Mouse (Mus musculus): Measurements from ENCODE around the gene Slc24a3. TPM values are rescaled to one million over a fixed set of nuclear protein-coding genes. Genes with fewer than 3 reads are reported as not detected.

Slc24a3 gene
- polyA plus RNA-seq, 1 experiment from 2014 or later: 3.1 TPM

GRCm38 (mm10) chr2:145583103-145583502 is 415.5 kb downstream of the Slc24a3 start:
- no peaks in the 10 kb centered on the region for H3K79me2 ChIP-seq (ENCODE audit: inconsistent target)
- H3K27ac ChIP-seq: no peak overlapping the region
- no peaks in the 10 kb centered on the region for H3K36me3 ChIP-seq (ENCODE audit: inconsistent target)
- H3K4me3 ChIP-seq (ENCODE audit: inconsistent target): no peak overlapping the region
- 100% methylated on average over 3 of the region's 3 CpGs for WGBS (ENCODE audit: missing documents)

GRCm38 (mm10) chr2:145585437-145585836 is 417.9 kb downstream of the Slc24a3 start:
- no peak overlapping the region for H3K27ac ChIP-seq
- WGBS (ENCODE audit: missing documents): 79% methylated on average over 3 of the region's 3 CpGs
- H3K4me3 ChIP-seq (ENCODE audit: inconsistent target): no peak overlapping the region
- no peaks in the 10 kb centered on the region for H3K36me3 ChIP-seq (ENCODE audit: inconsistent target)
- no peaks in the 10 kb centered on the region for H3K79me2 ChIP-seq (ENCODE audit: inconsistent target)

- no peak overlapping the region for H3K4me3 ChIP-seq (ENCODE audit: inconsistent target)
- H3K36me3 ChIP-seq (ENCODE audit: inconsistent target): no peaks in the 10 kb centered on the region
- no peaks in the 10 kb centered on the region for H3K79me2 ChIP-seq (ENCODE audit: inconsistent target)
- peak overlapping the region; percentile 39; the same call in 1 of the 2 replicates for H3K27ac ChIP-seq
- 64% methylated on average over 8 of the region's 8 CpGs for WGBS (ENCODE audit: missing documents)
Measured at GRCm38 (mm10) chr2:145588009-145588737, 420.6 kb downstream of the Slc24a3 start.

- H3K79me2 ChIP-seq (ENCODE audit: inconsistent target): no peaks in the 10 kb centered on the region
- WGBS (ENCODE audit: missing documents): 91% methylated on average over 8 of the region's 8 CpGs
- no peak overlapping the region for H3K4me3 ChIP-seq (ENCODE audit: inconsistent target)
- H3K36me3 ChIP-seq (ENCODE audit: inconsistent target): no peaks in the 10 kb centered on the region
- H3K27ac ChIP-seq: no peak overlapping the region
Measured at GRCm38 (mm10) chr2:145591881-145592280, 424.3 kb downstream of the Slc24a3 start.

DNA sequence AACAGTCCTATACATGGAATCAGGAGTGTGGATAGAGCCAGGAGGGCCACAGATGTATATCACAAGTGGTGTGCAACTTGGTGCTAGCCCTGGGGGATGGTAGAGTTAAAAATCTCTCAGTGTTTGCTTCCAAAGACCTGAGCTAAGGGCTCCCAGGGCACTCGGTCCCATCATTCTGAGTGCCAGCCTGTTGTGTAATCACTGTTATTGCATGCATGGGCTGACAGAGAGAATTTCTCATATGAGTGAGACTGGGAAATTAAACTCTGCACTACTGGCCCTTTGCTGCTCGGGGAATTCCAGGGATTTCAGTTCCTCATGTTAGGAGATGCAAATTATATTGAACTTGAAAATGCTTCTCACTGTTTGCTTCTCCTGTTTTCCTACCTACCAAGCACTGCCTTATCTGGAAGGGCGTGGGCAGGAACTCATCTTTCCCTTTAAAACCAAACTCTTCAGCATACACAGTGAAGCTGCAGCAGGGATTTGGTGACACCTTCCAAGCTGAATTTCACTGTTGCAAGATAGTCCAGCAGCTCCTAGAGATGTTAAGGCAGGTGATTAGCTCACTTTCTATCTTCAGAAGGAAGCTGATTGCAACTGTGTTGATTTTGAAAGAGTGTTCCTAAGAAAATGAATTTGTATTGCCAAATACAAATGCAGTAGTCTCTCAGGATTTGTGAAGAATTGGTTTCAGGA is 426.2 kb downstream of the Slc24a3 start:
- H3K4me3 ChIP-seq (ENCODE audit: inconsistent target): no peak overlapping the region
- no peak overlapping the region for H3K27ac ChIP-seq
- no peaks in the 10 kb centered on the region for H3K79me2 ChIP-seq (ENCODE audit: inconsistent target)
- no peaks in the 10 kb centered on the region for H3K36me3 ChIP-seq (ENCODE audit: inconsistent target)
- WGBS (ENCODE audit: missing documents): 75% methylated on average over 3 of the region's 3 CpGs

DNA sequence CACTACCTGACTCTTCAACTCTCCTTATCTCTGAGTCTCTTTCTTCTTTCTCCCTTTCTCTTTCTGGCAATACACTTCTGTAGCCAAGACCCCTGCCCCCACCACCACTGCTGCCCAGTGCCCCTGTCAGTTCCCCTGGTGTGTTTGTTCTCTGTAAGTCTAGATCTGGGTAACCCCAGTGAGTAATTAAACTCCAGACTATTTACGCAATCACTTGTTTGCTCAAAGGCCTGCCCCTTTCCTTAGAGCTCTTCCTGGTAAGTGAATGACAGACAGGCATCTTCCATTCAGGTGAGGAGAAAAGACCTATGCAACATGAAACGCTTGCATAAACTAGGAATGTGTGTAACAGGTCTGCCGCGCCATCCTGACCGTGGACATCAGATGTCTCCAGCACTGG is 430.3 kb downstream of the Slc24a3 start:
- Histone ChIP-seq H3K27ac (no peak overlapping the region), H3K36me3 (ENCODE audit: inconsistent target) (no peaks in the 10 kb centered on the region), H3K4me3 (ENCODE audit: inconsistent target) (no peak overlapping the region), H3K79me2 (ENCODE audit: inconsistent target) (no peaks in the 10 kb centered on the region)
- 100% methylated on average over 5 of the region's 5 CpGs for WGBS (ENCODE audit: missing documents)

- no peak overlapping the region for H3K4me3 ChIP-seq (ENCODE audit: inconsistent target)
- 4% methylated on average over 5 of the region's 5 CpGs for WGBS (ENCODE audit: missing documents)
- no peaks in the 10 kb centered on the region for H3K79me2 ChIP-seq (ENCODE audit: inconsistent target)
- H3K27ac ChIP-seq: no peak overlapping the region
- no peaks in the 10 kb centered on the region for H3K36me3 ChIP-seq (ENCODE audit: inconsistent target)
Measured at GRCm38 (mm10) chr2:145607844-145608243, 440.3 kb downstream of the Slc24a3 start.

- Histone ChIP-seq H3K36me3 (ENCODE audit: inconsistent target) (no peaks in the 10 kb centered on the region), H3K4me3 (ENCODE audit: inconsistent target) (no peak overlapping the region), H3K27ac (no peak overlapping the region), H3K79me2 (ENCODE audit: inconsistent target) (no peaks in the 10 kb centered on the region)
- 25% methylated on average over 15 of the region's 15 CpGs for WGBS (ENCODE audit: missing documents)
Measured at GRCm38 (mm10) chr2:145610796-145611705, 443.5 kb downstream of the Slc24a3 start.

DNA sequence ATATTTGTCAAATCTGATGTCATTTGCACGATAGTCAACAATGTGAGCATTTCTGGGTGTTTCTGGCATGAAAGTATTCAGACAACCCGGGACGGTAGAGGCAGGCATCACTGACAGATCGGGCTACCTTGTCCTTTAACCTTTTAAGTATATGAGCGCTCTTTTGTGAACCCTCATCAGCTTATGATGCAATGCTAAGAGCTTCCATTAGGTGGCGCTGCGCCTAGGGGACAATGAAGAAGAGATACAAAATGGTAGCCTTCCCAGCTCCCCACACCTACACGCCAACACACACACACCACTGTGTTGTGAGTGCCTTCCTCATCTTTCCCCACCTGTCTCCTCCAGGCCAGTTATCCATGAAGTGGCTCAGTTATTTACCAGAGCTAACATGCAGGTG is 445.4 kb downstream of the Slc24a3 start:
- Histone ChIP-seq H3K36me3 (ENCODE audit: inconsistent target) (no peaks in the 10 kb centered on the region), H3K79me2 (ENCODE audit: inconsistent target) (no peaks in the 10 kb centered on the region), H3K27ac (no peak overlapping the region), H3K4me3 (ENCODE audit: inconsistent target) (no peak overlapping the region)
- 71% methylated on average over 8 of the region's 8 CpGs for WGBS (ENCODE audit: missing documents)

- Histone ChIP-seq H3K4me3 (ENCODE audit: inconsistent target) (no peak overlapping the region), H3K79me2 (ENCODE audit: inconsistent target) (no peaks in the 10 kb centered on the region), H3K36me3 (ENCODE audit: inconsistent target) (no peaks in the 10 kb centered on the region), H3K27ac (no peak overlapping the region)
- WGBS (ENCODE audit: missing documents): 89% methylated on average over 8 of the region's 8 CpGs
Measured at GRCm38 (mm10) chr2:145613705-145614104, 446.2 kb downstream of the Slc24a3 start.

DNA sequence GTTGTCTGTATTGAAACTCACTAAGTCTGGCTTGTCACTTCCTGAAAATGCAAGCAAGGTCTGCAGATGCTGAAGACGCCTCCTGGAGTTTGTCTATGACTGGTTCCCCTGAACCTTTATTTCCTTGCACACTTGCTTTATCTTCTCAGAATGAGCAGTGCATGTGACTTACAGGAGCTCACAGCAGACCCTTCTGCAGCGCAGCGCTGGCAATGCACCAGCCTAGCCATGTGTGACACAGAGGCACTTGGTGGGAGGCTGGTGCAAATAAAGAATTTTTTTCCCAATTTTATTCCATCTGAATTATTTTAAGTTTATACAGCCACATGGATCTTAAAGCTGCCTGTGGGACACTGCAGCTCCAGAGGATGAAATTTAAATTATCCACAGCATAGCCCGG is 452.1 kb downstream of the Slc24a3 start:
- H3K27ac ChIP-seq: no peak overlapping the region
- no peak overlapping the region for H3K4me3 ChIP-seq (ENCODE audit: inconsistent target)
- H3K36me3 ChIP-seq (ENCODE audit: inconsistent target): no peaks in the 10 kb centered on the region
- WGBS (ENCODE audit: missing documents): 91% methylated on average over 4 of the region's 4 CpGs
- H3K79me2 ChIP-seq (ENCODE audit: inconsistent target): no peaks in the 10 kb centered on the region

DNA sequence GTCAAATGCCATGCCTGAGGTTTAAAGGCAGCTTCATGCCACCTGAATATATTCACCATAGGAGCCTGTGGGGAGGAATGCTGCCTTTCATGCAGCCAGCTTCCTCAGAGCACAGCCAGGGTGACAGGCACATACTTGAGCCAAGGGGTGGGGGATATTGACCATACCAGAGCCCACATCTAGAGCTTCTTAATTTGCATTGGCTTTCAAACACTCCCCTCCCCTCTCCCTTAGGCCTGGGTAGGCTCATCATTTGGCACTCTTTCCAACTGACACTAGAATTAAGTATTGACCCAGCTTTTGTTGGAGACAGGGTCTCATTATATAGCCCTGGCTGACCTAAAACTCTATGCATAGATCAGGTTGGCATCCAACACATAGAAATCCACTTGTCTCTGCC is 453.2 kb downstream of the Slc24a3 start:
- Histone ChIP-seq H3K79me2 (ENCODE audit: inconsistent target) (no peaks in the 10 kb centered on the region), H3K36me3 (ENCODE audit: inconsistent target) (no peaks in the 10 kb centered on the region), H3K4me3 (ENCODE audit: inconsistent target) (no peak overlapping the region), H3K27ac (no peak overlapping the region)

GRCm38 (mm10) chr2:145621119-145621518 is 453.6 kb downstream of the Slc24a3 start:
- WGBS (ENCODE audit: missing documents): 68% methylated on average over 9 of the region's 9 CpGs
- Histone ChIP-seq H3K79me2 (ENCODE audit: inconsistent target) (no peaks in the 10 kb centered on the region), H3K4me3 (ENCODE audit: inconsistent target) (no peak overlapping the region), H3K36me3 (ENCODE audit: inconsistent target) (no peaks in the 10 kb centered on the region), H3K27ac (no peak overlapping the region)

GRCm38 (mm10) chr2:145631123-145631798 is 463.7 kb downstream of the Slc24a3 start:
- Histone ChIP-seq H3K27ac (no peak overlapping the region), H3K4me3 (ENCODE audit: inconsistent target) (no peak overlapping the region), H3K36me3 (ENCODE audit: inconsistent target) (no peaks in the 10 kb centered on the region), H3K79me2 (ENCODE audit: inconsistent target) (no peaks in the 10 kb centered on the region)
- 86% methylated on average over 6 of the region's 6 CpGs for WGBS (ENCODE audit: missing documents)
